In genomic region chr11:77506941-77507340, GRCm38 (mm10) we compare ENCODE assay signal across 18 mouse cellular contexts. TPM values are rescaled to one million over a fixed set of nuclear protein-coding genes. Genes with fewer than 3 reads are reported as not detected.
A peak's percentile ranks its signal among the peaks of the same experiment; 100 is the strongest.
DNase-seq lines count a peak whose midpoint lies in the region; ATAC-seq lines count a peak whose summit lies in the region.
"Had no signal": no experiment of that assay in that cellular context is flagged by ENCODE, and none has a peak within 500 bp of the region (broad histone marks: within the 10 kb centered on the region; RNA-seq: fewer than 3 reads in every experiment).

No protein-coding gene starts in this region.

- DNase-seq in cerebellum, adult 11-12 months: peak; percentile 41
- no peak for DNase-seq in cerebellum, postnatal 4 days (ENCODE audit: low spot score in 2 of 2)
- DNase-seq in heart, postnatal 25 days (ENCODE audit: low spot score): peak; percentile 2
- no peak for DNase-seq in heart, adult 9 months (ENCODE audit: low spot score in 2 of 2)
- peak; percentile 4 for DNase-seq in ovary, postnatal 36 days (ENCODE audit: low spot score)
- DNase-seq in ovary, postnatal 14 days (ENCODE audit: low spot score): no peak
- DNase-seq in embryo, embryonic 9.5 days (ENCODE audit: extremely low spot score): no peak
- DNase-seq: embryo, embryonic 11 days; gastrocnemius, adult 2 months; heart, adult 18-20 months; liver, embryonic 13.5 days; midbrain, embryonic 14.5 days; right cerebral cortex, postnatal 25 days; thymus, postnatal 25 days had no signal

- no peak for ATAC-seq in monocyte, adult 5-6 weeks (replicated peaks; ENCODE audit: insufficient number of reproducible peaks, low FRiP score, low TSS enrichment, poor library complexity, severe bottlenecking)
- ATAC-seq: lung, postnatal 0 days had no signal

- intact Hi-C loops in heart, postnatal 25 days (cut with DNase I): loop anchor here (5.0 kb wide), 1 partner anchor 120 kb away; no protein-coding TSS in a partner anchor

RNA-seq across cellular contexts. Expression of gene Abhd15, which starts 8.0 kb away (rescaled TPM):
- total RNA-seq in heart, postnatal 25 days (2021): 1 to 10 TPM; 1.9 to 2.0 TPM
- total RNA-seq in monocyte, adult 5-6 weeks (2017): 3.7 to 13.8 TPM (median 7.7 TPM) in 3 replicates

RNA-seq across cellular contexts. Expression of gene Trp53i13, which starts 8.8 kb away (rescaled TPM):
- 1 to 10 TPM; 8.4 to 9.6 TPM for total RNA-seq in heart, postnatal 25 days (2021)
- total RNA-seq in monocyte, adult 5-6 weeks (2017): 0.68 TPM in 1 of 3 replicates, not detected in the others

RNA-seq across cellular contexts. Expression of gene Gm10392, which starts 12.1 kb away (rescaled TPM):
- total RNA-seq in heart, postnatal 25 days (2021): not detected
- not detected in 3 replicates for total RNA-seq in monocyte, adult 5-6 weeks (2017)
- total RNA-seq: gastrocnemius, adult 2 months; heart, adult 18-20 months; layer of hippocampus, postnatal 25 days; left cerebral cortex, postnatal 25 days had no signal

RNA-seq across cellular contexts. Expression of gene Git1, which starts 13.6 kb away (rescaled TPM):
- total RNA-seq in heart, postnatal 25 days (2021): 10 to 100 TPM; 51.3 TPM
- 10.6 to 14.7 TPM (median 13.6 TPM) in 3 replicates for total RNA-seq in monocyte, adult 5-6 weeks (2017)

RNA-seq across cellular contexts. Expression of gene Ankrd13b, which starts 17.5 kb away (rescaled TPM):
- 10 to 100 TPM; 10.7 to 11.7 TPM for total RNA-seq in heart, postnatal 25 days (2021)
- total RNA-seq in monocyte, adult 5-6 weeks (2017): 0.58 TPM in 1 of 3 replicates, not detected in the others

Comparison
In these comparisons a context has a peak if more than half of its experiments do, and no peak if none do; other contexts are left out.
1. DNase-seq: peak in cerebellum, adult 11-12 months (single experiment), heart, postnatal 25 days (single experiment) and ovary, postnatal 36 days (single experiment); none in cerebellum, postnatal 4 days (0 of 2), heart, adult 9 months (0 of 2), ovary, postnatal 14 days (single experiment) and embryo, embryonic 9.5 days (single experiment).